Mouse (Mus musculus) CH12.LX (cell line): ENCODE data around the gene Zfand2a. TPM values are rescaled to one million over a fixed set of nuclear protein-coding genes. Genes with fewer than 3 reads are reported as not detected.

Source experiments
- DNase-seq: peaks from one replicate; pipeline ENCODE4 v3.0.0-alpha.2; 2013; ENCODE audit errors: extremely low read depth
- H3K27ac ChIP-seq: 2 replicates; pipeline ENCODE4 v1.5.1; 2012; ENCODE audit warnings: low read depth, mild to moderate bottlenecking, control low read depth, moderate library complexity; ENCODE audit not compliant: insufficient read depth
- H3K27me3 ChIP-seq: replicated peaks from 2 replicates; pipeline ENCODE3; 2012; ENCODE audit warnings: inconsistent platforms
- H3K36me3 ChIP-seq, 2 experiments: replicated peaks in 1 of 2; 2 replicates each; pipeline versions ENCODE3 to v1.6.1; 2012; ENCODE audit warnings: inconsistent platforms in 1 of 2, low read length in 1 of 2, mild to moderate bottlenecking in 1 of 2, mixed read lengths in 1 of 2, moderate library complexity in 1 of 2; ENCODE audit not compliant: control insufficient read depth in 1 of 2, insufficient read depth in 1 of 2
- H3K4me1 ChIP-seq, 2 experiments: 2 replicates each; pipeline ENCODE4 v1.6.1; 2012; ENCODE audit warnings: inconsistent platforms in 1 of 2, moderate library complexity in 1 of 2; ENCODE audit not compliant: insufficient read depth in 2 of 2, control insufficient read depth in 1 of 2
- H3K4me2 ChIP-seq: 2 replicates; pipeline ENCODE4 v1.6.1; 2012; ENCODE audit warnings: low read depth, mild to moderate bottlenecking, control low read depth; ENCODE audit not compliant: poor library complexity, insufficient read depth, severe bottlenecking
- H3K4me3 ChIP-seq, 3 experiments: fragments of 150-350 bp in 1 of 3; sonication (generic) in 1 of 3; replicated peaks in 1 of 3; 2 replicates each; pipeline versions ENCODE3 to v1.5.1; 2011 to 2012; ENCODE audit warnings: low read depth in 2 of 3, low read length in 2 of 3, mild to moderate bottlenecking in 2 of 3, moderate library complexity in 2 of 3, control low read depth in 1 of 3, improper control_type of control experiment in 1 of 3, inconsistent platforms in 1 of 3, mixed read lengths in 1 of 3; ENCODE audit not compliant: poor library complexity in 1 of 3
- H3K79me2 ChIP-seq: replicated peaks from 2 replicates; pipeline ENCODE4 v1.6.1; 2012; ENCODE audit warnings: mild to moderate bottlenecking, moderate library complexity; ENCODE audit not compliant: control insufficient read depth, poor library complexity, insufficient read depth, severe bottlenecking; ENCODE audit errors: extremely low read depth
- H3K9ac ChIP-seq: 2 replicates; pipeline ENCODE4 v1.6.1; 2012; ENCODE audit warnings: low read depth, mild to moderate bottlenecking, control low read depth, moderate library complexity; ENCODE audit not compliant: insufficient read depth
- H3K9me3 ChIP-seq: replicated peaks from 2 replicates; pipeline ENCODE3; 2012; ENCODE audit warnings: low read length, inconsistent platforms, mixed read lengths
- BHLHE40 ChIP-seq: IDR thresholded peaks from 2 replicates; pipeline ENCODE4 v1.6.1; 2011; ENCODE audit warnings: mild to moderate bottlenecking, low read depth, low read length, improper control_type of control experiment
- CHD1 ChIP-seq: IDR thresholded peaks from 2 replicates; pipeline ENCODE4 v1.6.1; 2012; ENCODE audit warnings: low read depth, low read length, improper control_type of control experiment, inconsistent platforms
- CTCF ChIP-seq, 2 experiments: IDR thresholded peaks in 1 of 2; conservative IDR thresholded peaks in 1 of 2; 2 replicates each; pipeline ENCODE4 v1.5.1; 2011 to 2012; ENCODE audit warnings: low read depth in 2 of 2, low read length in 2 of 2, improper control_type of control experiment in 1 of 2, inconsistent platforms in 1 of 2, mild to moderate bottlenecking in 1 of 2, moderate library complexity in 1 of 2
- E2F4 ChIP-seq: IDR thresholded peaks from 2 replicates; pipeline ENCODE4 v1.6.1; 2011; ENCODE audit warnings: low read depth, low read length, improper control_type of control experiment; ENCODE audit not compliant: insufficient replicate concordance
- EP300 ChIP-seq: IDR thresholded peaks from 2 replicates; pipeline ENCODE4 v1.6.1; 2011; ENCODE audit warnings: low read length, improper control_type of control experiment
- ETS1 ChIP-seq: conservative IDR thresholded peaks from 2 replicates; pipeline ENCODE4 v1.6.1; 2012; ENCODE audit warnings: low read depth, mild to moderate bottlenecking, inconsistent platforms, low read length, improper control_type of control experiment, moderate library complexity
- JUN ChIP-seq: IDR thresholded peaks from 2 replicates; pipeline ENCODE4 v1.6.1; 2011; ENCODE audit warnings: low read depth, mild to moderate bottlenecking, low read length, improper control_type of control experiment, moderate library complexity; ENCODE audit not compliant: insufficient read depth
- JUND ChIP-seq: conservative IDR thresholded peaks from 2 replicates; pipeline ENCODE4 v1.6.1; 2011; ENCODE audit warnings: low read depth, low read length, improper control_type of control experiment
- MAFK ChIP-seq: IDR thresholded peaks from 2 replicates; pipeline ENCODE4 v1.6.1; 2011; ENCODE audit warnings: low read length, improper control_type of control experiment; ENCODE audit not compliant: insufficient replicate concordance
- MAX ChIP-seq: IDR thresholded peaks from 2 replicates; pipeline ENCODE4 v1.6.1; 2011; ENCODE audit warnings: low read length, improper control_type of control experiment
- MAZ ChIP-seq: IDR thresholded peaks from 2 replicates; pipeline ENCODE4 v1.6.1; 2012; ENCODE audit warnings: low read depth, mild to moderate bottlenecking, inconsistent platforms, low read length, improper control_type of control experiment, moderate library complexity
- MEF2A ChIP-seq: IDR thresholded peaks from 2 replicates; pipeline ENCODE4 v1.6.1; 2014; ENCODE audit warnings: low read depth, mild to moderate bottlenecking, inconsistent platforms, low read length, improper control_type of control experiment, borderline replicate concordance
- MXI1 ChIP-seq: IDR thresholded peaks from 2 replicates; pipeline ENCODE4 v1.6.1; 2011; ENCODE audit warnings: mild to moderate bottlenecking, low read depth, low read length, improper control_type of control experiment
- RAD21 ChIP-seq: IDR thresholded peaks from 2 replicates; pipeline ENCODE4 v1.6.1; 2011; ENCODE audit warnings: low read depth, mild to moderate bottlenecking, low read length, improper control_type of control experiment, moderate library complexity
- SMC3 ChIP-seq: IDR thresholded peaks from 2 replicates; pipeline ENCODE4 v1.6.1; 2011; ENCODE audit warnings: low read depth, low read length, improper control_type of control experiment
- USF2 ChIP-seq: conservative IDR thresholded peaks from 2 replicates; pipeline ENCODE4 v1.6.1; 2011; ENCODE audit warnings: low read depth, low read length, improper control_type of control experiment
- ZC3H11A ChIP-seq: IDR thresholded peaks from 2 replicates; pipeline ENCODE4 v1.6.1; 2012; ENCODE audit warnings: low read depth, mild to moderate bottlenecking, inconsistent platforms, low read length, improper control_type of control experiment
- dilution Hi-C: fragments of 300-500 bp; cut with MboI; formaldehyde crosslinking; loops from 2 replicates; pipeline ENCODE4 v1.14.3; 2020; ENCODE audit warnings: low sequenced_read_pairs; ENCODE audit not compliant: extremely low pct_unique_long_range_greater_than_20kb, extremely low pct_ligation_motif_present
- in situ Hi-C: fragments of 300-500 bp; cut with MboI; formaldehyde crosslinking; loops from 3 replicates; pipeline ENCODE4 v1.14.3; 2019; ENCODE audit warnings: low sequenced_read_pairs, low pct_ligation_motif_present, low pct_unique_long_range_greater_than_20kb, mixed read lengths
- polyA plus RNA-seq: library from polyadenylated mRNA; unstranded; fragments of >175 nt; gene quantifications from 2 replicates; pipeline ENCODE4 v1.2.1, GENCODE M21; 2012; ENCODE audit warnings: low read depth; ENCODE audit not compliant: insufficient read length
- total RNA-seq, 2 experiments: library from RNA; depleted of rRNA; stranded (reverse); fragments of 300-350 nt in 1 of 2; fragments of >200 nt in 1 of 2; gene quantifications; 2 replicates each; pipeline ENCODE4 v1.2.3; 2012 to 2014

The Zfand2a gene
- total and polyA plus RNA-seq, 3 experiments: 5.8 to 13.4 (median 9.2) TPM

DNA sequence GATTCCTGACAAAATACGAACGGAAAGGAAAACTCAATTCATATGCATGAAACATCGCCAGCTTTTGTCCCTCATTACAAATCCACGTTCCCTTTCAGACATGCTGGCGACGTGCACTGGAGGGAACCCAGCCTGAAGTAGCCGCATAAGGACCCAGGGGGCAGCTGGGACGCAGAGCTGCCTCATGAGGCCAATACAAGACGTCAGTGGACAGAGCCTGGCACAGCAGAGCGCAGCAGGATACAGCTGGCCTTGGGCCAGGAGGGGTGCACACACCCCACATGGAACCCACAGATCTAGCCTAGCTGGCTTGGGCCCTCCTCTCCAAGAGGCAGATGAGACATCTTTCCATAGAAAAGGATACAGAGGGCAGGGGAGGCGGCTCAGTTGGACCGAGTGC is 45.9 kb downstream of the Zfand2a start:
- no peak overlapping the region for H3K9ac ChIP-seq
- no peaks in the 10 kb centered on the region for H3K9me3 ChIP-seq
- no peak for DNase-seq
- peaks cover 0 to 10% of the 10 kb centered on the region in 2 experiments; a peak in 2 of 4 replicates for H3K4me1 ChIP-seq
- H3K4me3 ChIP-seq: no peak overlapping the region
- no peak overlapping the region for H3K4me2 ChIP-seq
- dilution Hi-C loops (no loop called here), in situ Hi-C loops (no loop called here)
- no peaks in the 10 kb centered on the region for H3K79me2 ChIP-seq
- TF ChIP-seq RAD21 (no peak), BHLHE40 (no peak), CTCF (conservative IDR thresholded peaks at IDR 0.05 in 1 of 2, IDR thresholded peaks at IDR 0.05 in 1 of 2; ENCODE audit: low read depth in 2 of 2, low read length in 2 of 2) (no peak), JUND (no peak), ETS1 (no peak), MAFK (no peak), SMC3 (no peak), MXI1 (no peak), JUN (no peak), USF2 (no peak)
- H3K27ac ChIP-seq: no peak overlapping the region
- peaks cover 0 to 78% of the 10 kb centered on the region in 2 experiments for H3K36me3 ChIP-seq
- H3K27me3 ChIP-seq: no peaks in the 10 kb centered on the region

GRCm38 (mm10) chr5:139437769-139438168 is 46.6 kb downstream of the Zfand2a start:
- dilution Hi-C loops (no loop called here), in situ Hi-C loops (no loop called here)

GRCm38 (mm10) chr5:139434940-139435339 is 49.4 kb downstream of the Zfand2a start:
- Histone ChIP-seq H3K27ac (no peak overlapping the region), H3K4me3 (no peak overlapping the region), H3K4me1 (peaks cover 0 to 10% of the 10 kb centered on the region in 2 experiments; a peak in 2 of 4 replicates), H3K4me2 (no peak overlapping the region), H3K9ac (no peak overlapping the region), H3K36me3 (peaks cover 0 to 72% of the 10 kb centered on the region in 2 experiments), H3K9me3 (no peaks in the 10 kb centered on the region), H3K27me3 (no peaks in the 10 kb centered on the region), H3K79me2 (no peaks in the 10 kb centered on the region)
- dilution Hi-C loops: no loop called here
- in situ Hi-C loops: no loop called here
- DNase-seq: no peak
- TF ChIP-seq EP300: no peak
- TF ChIP-seq MEF2A: no peak
- no peak for TF ChIP-seq CHD1
- TF ChIP-seq ZC3H11A: no peak

More at GRCm38 (mm10) chr5:139437769-139438168, 46.6 kb downstream of the Zfand2a start:
- no peak overlapping the region for H3K4me3 ChIP-seq
- H3K4me2 ChIP-seq: no peak overlapping the region
- no peaks in the 10 kb centered on the region for H3K79me2 ChIP-seq
- H3K9ac ChIP-seq: no peak overlapping the region
- H3K9me3 ChIP-seq: no peaks in the 10 kb centered on the region
- H3K27me3 ChIP-seq: no peaks in the 10 kb centered on the region
- no peak for DNase-seq
- peaks cover 0 to 10% of the 10 kb centered on the region in 2 experiments; a peak in 2 of 4 replicates for H3K4me1 ChIP-seq
- peaks cover 0 to 76% of the 10 kb centered on the region in 2 experiments for H3K36me3 ChIP-seq
- H3K27ac ChIP-seq: no peak overlapping the region
- TF ChIP-seq MXI1 (no peak), E2F4 (no peak), JUN (no peak), MAX (no peak), USF2 (no peak), JUND (no peak), MAZ (no peak)
